Mouse (Mus musculus): ENCODE data around the gene Smpd3. TPM values are rescaled to one million over a fixed set of nuclear protein-coding genes. Genes with fewer than 3 reads are reported as not detected.

The Smpd3 gene
- polyA plus RNA-seq, 1 experiment from 2014 or later, result 1.3 TPM

- Histone ChIP-seq H3K4me3 (ENCODE audit: low read depth, low read length) (no peak overlapping the region), H3K4me1 (ENCODE audit: insufficient read depth) (peaks cover 11% of the 10 kb centered on the region), H3K4me2 (ENCODE audit: low read depth, low read length) (no peak overlapping the region), H3K9me3 (ENCODE audit: low read length) (no peaks in the 10 kb centered on the region), H3K36me3 (replicated peaks; ENCODE audit: insufficient read depth, low read length) (peaks cover 23% of the 10 kb centered on the region), H3K27ac (ENCODE audit: low read depth) (no peak overlapping the region), H3K27me3 (ENCODE audit: insufficient read depth, low read length) (no peaks in the 10 kb centered on the region), H3K9ac (replicated peaks) (no peak overlapping the region)
- TF ChIP-seq CTCF (IDR thresholded peaks at IDR 0.05; ENCODE audit: low read depth) (no peak), EP300 (IDR thresholded peaks at IDR 0.05; ENCODE audit: low read depth) (no peak)
- ATAC-seq, result no peak
- no peak for DNase-seq
- WGBS (ENCODE audit: insufficient replicate concordance), result 94% methylated on average over 3 of the region's 3 CpGs
Observed at GRCm38 (mm10) chr8:106213959-106214358, 123.8 kb downstream of the Smpd3 start.

GRCm38 (mm10) chr8:106211421-106211820 lies 126.4 kb downstream of the Smpd3 start:
- WGBS (ENCODE audit: insufficient replicate concordance), result 3% methylated on average over 13 of the region's 13 CpGs
- Histone ChIP-seq H3K36me3 (replicated peaks; ENCODE audit: insufficient read depth, low read length) (peaks cover 18% of the 10 kb centered on the region), H3K4me2 (ENCODE audit: low read depth, low read length) (peak overlapping the region; percentile 79), H3K9ac (replicated peaks) (peak overlapping the region; percentile 96), H3K27ac (ENCODE audit: low read depth) (peak overlapping the region; percentile 97), H3K4me1 (ENCODE audit: insufficient read depth) (peaks cover 11% of the 10 kb centered on the region), H3K9me3 (ENCODE audit: low read length) (no peaks in the 10 kb centered on the region), H3K4me3 (ENCODE audit: low read depth, low read length) (peak overlapping the region; percentile 94), H3K27me3 (ENCODE audit: insufficient read depth, low read length) (no peaks in the 10 kb centered on the region)
- no peak for ATAC-seq
- TF ChIP-seq EP300 (IDR thresholded peaks at IDR 0.05; ENCODE audit: low read depth), result no peak
- no peak for TF ChIP-seq CTCF (IDR thresholded peaks at IDR 0.05; ENCODE audit: low read depth)
- no peak for DNase-seq

GRCm38 (mm10) chr8:106210821-106211345 lies 126.9 kb downstream of the Smpd3 start, which contains the start of the genes Slc7a6os and Prmt7:
Gene Slc7a6os (minus strand): TSS chr8:106210935.
Gene Prmt7 (plus strand): TSS chr8:106210936.
- H3K9ac ChIP-seq (replicated peaks), result peak within 1 kb of the TSS; percentile 96
- TF ChIP-seq CTCF (IDR thresholded peaks at IDR 0.05; ENCODE audit: low read depth) (peak; percentile 22), EP300 (IDR thresholded peaks at IDR 0.05; ENCODE audit: low read depth) (no peak)
- H3K27ac ChIP-seq (ENCODE audit: low read depth), result peak within 1 kb of the TSS; percentile 97
- H3K9me3 ChIP-seq (ENCODE audit: low read length), result no peaks in the 10 kb centered on the region
- peak within 1 kb of the TSS; percentile 79 for H3K4me2 ChIP-seq (ENCODE audit: low read depth, low read length)
- H3K4me1 ChIP-seq (ENCODE audit: insufficient read depth), result peaks cover 11% of the 10 kb centered on the region
- DNase-seq (peak; percentile 97), ATAC-seq (peak; percentile 98)
- H3K36me3 ChIP-seq (replicated peaks; ENCODE audit: insufficient read depth, low read length), result peaks cover 18% of the 10 kb centered on the region
- WGBS (ENCODE audit: insufficient replicate concordance), result under 1% methylated on average over 52 of the region's 52 CpGs
- no peaks in the 10 kb centered on the region for H3K27me3 ChIP-seq (ENCODE audit: insufficient read depth, low read length)
- peak within 1 kb of the TSS; percentile 94 for H3K4me3 ChIP-seq (ENCODE audit: low read depth, low read length)

- DNase-seq (peak; percentile 37), ATAC-seq (peak; percentile 72)
- no peaks in the 10 kb centered on the region for H3K27me3 ChIP-seq (ENCODE audit: insufficient read depth, low read length)
- peak overlapping the region; percentile 79 for H3K4me2 ChIP-seq (ENCODE audit: low read depth, low read length)
- TF ChIP-seq EP300 (IDR thresholded peaks at IDR 0.05; ENCODE audit: low read depth), result no peak
- TF ChIP-seq CTCF (IDR thresholded peaks at IDR 0.05; ENCODE audit: low read depth), result no peak
- peak overlapping the region; percentile 96 for H3K9ac ChIP-seq (replicated peaks)
- WGBS (ENCODE audit: insufficient replicate concordance), result under 1% methylated on average over 35 of the region's 35 CpGs
- peak overlapping the region; percentile 94 for H3K4me3 ChIP-seq (ENCODE audit: low read depth, low read length)
- no peaks in the 10 kb centered on the region for H3K9me3 ChIP-seq (ENCODE audit: low read length)
- H3K36me3 ChIP-seq (replicated peaks; ENCODE audit: insufficient read depth, low read length), result peaks cover 22% of the 10 kb centered on the region
- peaks cover 11% of the 10 kb centered on the region for H3K4me1 ChIP-seq (ENCODE audit: insufficient read depth)
- H3K27ac ChIP-seq (ENCODE audit: low read depth), result peak overlapping the region; percentile 97
Observed at GRCm38 (mm10) chr8:106210035-106210731, 127.6 kb downstream of the Smpd3 start.

Other genes with a start within 250 kb of the Smpd3 start
- 24.0 and 26.7 TPM in 2 replicates for gene Esrp2, start 201.0 kb downstream of the Smpd3 start, polyA plus RNA-seq (2015; fragmentation: Nextera tagmentation; extraction: Ambion mirVana)
- 7.2 and 7.7 TPM in 2 replicates for gene Pla2g15, start 187.6 kb downstream of the Smpd3 start, polyA plus RNA-seq (2015; fragmentation: Nextera tagmentation; extraction: Ambion mirVana)
- gene Slc7a6, start 169.1 kb downstream of the Smpd3 start, polyA plus RNA-seq (2015; fragmentation: Nextera tagmentation; extraction: Ambion mirVana), result 2.6 and 3.2 TPM in 2 replicates
- 12.1 and 12.5 TPM in 2 replicates for gene Slc7a6os, start 127.1 kb downstream of the Smpd3 start, polyA plus RNA-seq (2015; fragmentation: Nextera tagmentation; extraction: Ambion mirVana)
- 10.4 and 11.0 TPM in 2 replicates for gene Prmt7, start 127.1 kb downstream of the Smpd3 start, polyA plus RNA-seq (2015; fragmentation: Nextera tagmentation; extraction: Ambion mirVana)
- gene Zfp90, start 77.3 kb upstream of the Smpd3 start, polyA plus RNA-seq (2015; fragmentation: Nextera tagmentation; extraction: Ambion mirVana), result 2.8 and 2.9 TPM in 2 replicates
- not detected in 2 replicates for gene 6030452D12Rik, start 162.5 kb upstream of the Smpd3 start, polyA plus RNA-seq (2015; fragmentation: Nextera tagmentation; extraction: Ambion mirVana)
- 0.56 and 0.65 TPM in 2 replicates for gene Cdh3, start 172.9 kb upstream of the Smpd3 start, polyA plus RNA-seq (2015; fragmentation: Nextera tagmentation; extraction: Ambion mirVana)
- 7.2 and 7.3 TPM in 2 replicates for gene Gm10073, start 235.5 kb upstream of the Smpd3 start, polyA plus RNA-seq (2015; fragmentation: Nextera tagmentation; extraction: Ambion mirVana)

Measured in liver, postnatal 0 days (tissue).